Mouse (Mus musculus) lung, postnatal 36 days (tissue): Measurements from ENCODE around the gene Cux2.

ENCODE experiments used
- DNase-seq: peaks from one replicate; pipeline ENCODE4 v3.0.0; 2022; ENCODE audit warnings: mixed read lengths

Gene Cux2

DNA sequence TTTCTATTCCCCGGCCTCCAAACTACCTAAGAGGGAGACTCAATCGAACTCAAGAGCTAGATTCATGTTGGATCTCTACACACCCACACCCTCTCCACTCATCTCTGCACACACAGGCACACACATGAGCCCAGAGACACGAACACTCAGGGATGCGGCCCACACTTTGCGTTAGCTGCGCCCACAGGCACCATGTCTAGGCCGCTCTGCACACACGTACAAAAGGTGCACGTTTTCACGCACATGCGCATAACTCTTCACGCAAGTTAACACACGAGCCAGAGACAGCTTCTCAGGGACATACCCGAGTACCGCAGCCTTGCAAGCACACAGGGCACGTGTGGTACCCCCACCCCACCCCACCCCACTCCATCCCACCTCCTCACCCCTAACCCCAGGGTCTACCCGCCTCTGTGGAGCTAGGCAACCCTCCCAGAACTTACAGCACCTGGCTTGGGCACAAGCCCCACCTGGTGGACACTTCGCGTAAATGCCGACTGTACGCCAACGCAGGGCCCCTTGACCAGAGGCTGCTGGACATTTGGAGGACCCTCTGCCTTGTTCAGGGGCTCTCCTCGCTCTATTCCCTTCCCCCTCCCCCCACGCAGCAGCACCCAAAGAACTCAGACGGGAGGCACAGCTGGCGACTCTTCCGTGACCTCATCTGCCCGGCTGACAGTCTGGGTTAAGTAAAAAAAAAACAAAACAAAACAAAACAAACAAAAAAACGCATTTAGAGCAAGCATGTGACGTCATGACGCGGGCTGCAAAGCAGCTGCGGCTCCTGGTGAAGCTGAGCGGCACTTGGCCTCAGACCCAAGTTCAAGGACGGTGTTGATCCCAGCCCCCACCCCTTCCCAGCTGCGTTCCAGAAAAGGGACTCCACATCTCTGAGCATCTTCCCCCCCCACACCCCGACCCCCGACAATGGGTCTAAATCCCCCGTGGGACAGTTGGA lies 9.4 kb upstream of the Cux2 start:
- peak; percentile 65 for DNase-seq

DNA sequence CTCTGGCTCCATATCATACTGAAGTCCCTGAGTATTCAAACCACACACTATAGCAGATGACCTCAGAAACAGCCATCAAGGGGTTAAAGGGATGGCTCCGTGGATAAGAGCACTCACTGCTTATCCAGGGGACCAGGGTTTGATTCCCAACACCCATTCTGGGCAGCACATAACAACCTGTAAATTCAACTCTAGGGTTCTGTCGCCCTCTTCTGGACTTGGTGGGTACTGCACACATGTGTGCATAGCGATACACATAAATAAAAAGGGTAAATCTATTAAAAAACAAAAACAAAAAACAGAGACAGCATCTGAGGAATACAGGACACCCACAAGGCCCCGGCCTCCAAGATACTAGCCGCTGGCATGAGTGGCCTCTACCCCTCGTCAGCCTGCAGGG lies 7.7 kb upstream of the Cux2 start:
- DNase-seq: peak; percentile 27

DNA sequence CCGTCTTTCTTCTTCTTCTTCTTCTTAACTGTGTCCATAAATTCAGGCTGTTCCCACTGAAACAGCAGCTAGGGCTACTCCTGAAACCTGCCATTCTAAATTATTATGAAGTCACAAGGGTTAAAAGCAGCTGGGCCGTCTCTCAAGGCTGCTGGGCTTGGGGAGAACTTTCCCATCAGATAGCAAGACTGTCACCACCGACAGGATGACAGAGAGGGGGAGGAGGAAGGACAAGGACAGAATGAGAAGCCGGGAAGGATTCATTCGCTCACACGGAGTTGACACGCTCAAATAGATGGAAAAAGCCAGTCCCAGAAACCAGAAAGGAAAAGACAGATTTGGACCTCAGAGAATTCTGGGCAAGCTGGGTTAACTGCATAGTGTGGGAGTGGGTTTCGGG lies 6.7 kb upstream of the Cux2 start:
- no peak for DNase-seq

DNA sequence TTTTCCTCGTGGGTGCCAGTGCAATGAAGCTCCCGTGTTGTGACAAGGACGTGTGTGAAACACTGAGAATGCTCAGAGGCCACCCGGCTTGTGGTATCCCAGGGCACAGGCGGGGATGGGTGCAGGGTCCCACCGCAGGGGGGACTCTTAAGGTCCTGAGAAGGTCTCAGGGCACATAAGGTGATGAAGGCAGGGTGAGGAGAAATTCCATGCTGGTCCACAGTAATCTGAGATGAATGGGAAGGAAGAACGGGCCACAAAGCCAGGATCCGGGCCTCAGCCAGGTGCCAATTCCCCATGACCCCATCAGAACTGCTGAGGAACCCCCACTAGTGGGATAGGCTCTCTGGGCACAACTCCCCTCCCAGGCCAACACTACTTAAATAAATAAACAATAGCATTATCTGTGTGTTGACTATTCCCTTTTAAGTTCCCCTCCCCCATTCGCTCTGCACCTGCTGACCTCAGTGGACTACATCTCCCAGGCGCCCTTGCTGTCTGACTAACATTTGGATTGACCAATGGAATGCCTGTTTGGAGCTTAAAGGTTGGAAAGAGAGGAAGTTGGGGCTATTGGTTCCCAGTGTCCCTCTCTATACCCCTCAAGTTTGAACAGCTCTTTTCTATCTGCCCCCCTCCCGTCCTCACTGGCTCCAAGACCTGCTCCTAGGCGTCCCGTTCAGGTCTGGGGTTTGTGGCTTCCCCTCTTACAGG lies 4.4 kb upstream of the Cux2 start:
- peak; percentile 75 for DNase-seq

GRCm38 (mm10) chr5:122053587-122053986 lies 3.7 kb upstream of the Cux2 start:
- DNase-seq: no peak

DNA sequence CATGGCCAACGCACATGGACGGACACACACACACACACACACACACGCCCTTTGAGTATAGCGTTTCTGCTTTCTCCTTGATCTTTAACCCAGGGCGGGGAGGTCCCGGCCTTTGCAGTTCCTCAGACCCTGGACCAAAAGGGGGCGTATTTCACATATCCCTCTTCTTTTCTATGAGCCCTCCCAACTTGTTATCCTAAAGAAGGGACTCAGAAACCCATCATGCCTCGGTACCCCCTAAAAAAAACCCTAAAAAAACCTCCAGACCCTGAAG lies 867 bp upstream of the Cux2 start:
- no peak for DNase-seq

- DNase-seq: peak; percentile 27
These were observed 262 bp downstream of the Cux2 start for GRCm38 (mm10) chr5:122049664-122050016.

- no peak for DNase-seq
These were observed 927 bp downstream of the Cux2 start for GRCm38 (mm10) chr5:122048686-122049663.

DNA sequence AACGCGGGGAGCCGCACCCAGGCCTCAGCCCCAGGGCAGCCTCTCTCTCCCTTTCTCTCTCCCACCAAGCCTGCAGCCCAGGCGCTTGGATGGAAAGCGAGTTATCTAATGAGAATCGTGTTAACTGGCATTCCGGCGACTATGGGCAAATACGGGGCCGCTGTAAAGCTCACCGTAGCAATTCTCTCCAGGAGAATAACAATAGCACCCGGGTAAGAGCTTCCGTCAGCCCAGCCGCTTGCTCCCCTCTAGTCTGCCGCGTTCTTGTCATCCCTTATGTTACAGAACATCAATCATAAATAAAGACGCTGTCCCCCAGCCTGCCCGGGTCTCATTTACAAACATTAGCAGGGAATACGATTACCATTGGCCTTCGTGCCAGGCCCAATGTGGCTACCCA lies 1.6 kb downstream of the Cux2 start:
- DNase-seq: no peak

- DNase-seq: no peak
These were observed 2.1 kb downstream of the Cux2 start for GRCm38 (mm10) chr5:122047791-122048190.

DNA sequence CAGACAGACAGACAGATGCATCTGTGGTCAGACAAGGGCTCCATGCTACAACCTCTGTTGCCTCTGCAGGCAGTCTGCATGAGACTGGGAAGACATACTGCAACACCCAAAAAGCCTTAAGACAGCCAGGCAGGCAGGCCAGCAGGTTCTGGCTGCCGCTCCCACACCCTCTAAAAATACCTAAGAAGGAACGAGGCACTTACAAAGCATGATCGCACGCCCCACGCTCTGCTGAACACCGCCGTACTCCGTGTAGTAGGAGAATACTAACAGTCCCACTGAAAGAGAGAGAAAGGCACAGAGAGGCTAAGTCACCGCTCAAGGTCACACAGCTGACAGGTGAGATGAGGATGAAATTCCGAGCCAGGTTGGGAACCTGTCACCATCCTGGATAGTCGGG lies 6.3 kb downstream of the Cux2 start:
- DNase-seq: no peak

- DNase-seq: no peak
These were observed 14.6 kb downstream of the Cux2 start for GRCm38 (mm10) chr5:122035278-122035677.

DNA sequence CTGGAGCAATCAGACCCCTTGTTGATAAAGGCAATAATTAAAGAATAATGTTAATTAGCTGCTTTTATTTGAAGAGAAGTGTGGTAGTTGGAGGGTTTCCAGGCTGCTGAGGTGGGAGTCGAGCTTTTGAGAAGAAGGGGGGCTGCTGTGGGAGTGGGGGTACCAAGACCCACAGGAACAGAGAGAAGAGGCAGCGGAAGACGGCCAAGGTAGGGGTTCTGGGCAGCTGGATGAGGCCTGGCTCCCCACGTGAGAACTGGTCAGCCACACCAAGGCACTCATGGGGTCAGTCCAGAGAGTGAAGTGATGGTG lies 16.8 kb downstream of the Cux2 start:
- no peak for DNase-seq

DNA sequence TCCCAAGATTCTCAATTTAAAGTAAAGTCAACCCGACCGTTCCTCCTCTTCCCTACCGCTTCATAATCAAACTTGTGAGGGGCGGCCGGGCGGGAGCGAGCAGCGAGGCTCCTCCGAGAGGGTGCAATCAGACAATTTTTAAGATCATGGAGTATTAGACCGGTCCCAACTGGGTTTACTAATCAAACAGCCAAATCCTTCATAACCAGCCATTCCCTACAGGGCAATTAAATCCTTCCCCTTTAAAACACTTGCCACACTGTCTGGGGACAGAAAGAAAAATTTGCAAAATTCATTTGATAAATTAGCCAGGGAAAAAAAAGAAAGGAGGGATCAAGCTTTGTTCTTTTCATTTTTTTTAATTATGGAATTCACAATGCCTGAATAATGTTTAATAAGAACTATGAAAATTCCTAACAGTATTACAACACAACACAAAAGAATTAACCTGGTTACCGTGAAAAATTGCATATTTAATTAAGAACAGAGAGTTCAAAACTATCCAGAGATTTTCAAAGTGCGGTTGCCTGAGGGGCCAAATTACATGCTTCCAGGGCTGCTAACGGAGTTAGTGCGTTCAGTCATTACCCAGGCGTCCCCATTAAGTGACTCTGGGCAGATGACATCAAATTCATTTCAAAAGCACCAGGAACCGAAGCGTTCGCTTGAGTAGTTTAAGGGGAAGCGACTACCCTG lies 17.3 kb downstream of the Cux2 start:
- DNase-seq: no peak

DNA sequence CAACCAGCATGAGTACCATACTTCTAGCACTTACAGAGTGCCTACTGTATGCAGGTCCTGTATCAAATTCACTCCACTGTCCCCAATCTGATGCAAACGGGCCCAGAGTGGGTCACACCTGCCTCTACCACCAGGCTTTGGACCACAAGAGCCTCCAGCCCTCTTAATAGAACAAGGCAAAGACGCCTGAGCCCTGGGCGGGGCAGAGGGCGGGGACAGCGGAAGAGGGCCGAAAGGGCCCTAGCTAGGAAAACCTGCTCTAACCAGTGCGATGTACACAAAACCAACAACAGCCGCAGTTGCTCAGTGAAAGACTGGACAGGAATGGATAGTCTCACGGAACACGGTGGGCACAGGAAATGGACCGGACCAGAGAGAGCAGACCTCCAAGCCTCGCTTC lies 18.8 kb downstream of the Cux2 start:
- peak; percentile 62 for DNase-seq

- no peak for DNase-seq
These were observed 19.3 kb downstream of the Cux2 start for GRCm38 (mm10) chr5:122030640-122031039.

DNA sequence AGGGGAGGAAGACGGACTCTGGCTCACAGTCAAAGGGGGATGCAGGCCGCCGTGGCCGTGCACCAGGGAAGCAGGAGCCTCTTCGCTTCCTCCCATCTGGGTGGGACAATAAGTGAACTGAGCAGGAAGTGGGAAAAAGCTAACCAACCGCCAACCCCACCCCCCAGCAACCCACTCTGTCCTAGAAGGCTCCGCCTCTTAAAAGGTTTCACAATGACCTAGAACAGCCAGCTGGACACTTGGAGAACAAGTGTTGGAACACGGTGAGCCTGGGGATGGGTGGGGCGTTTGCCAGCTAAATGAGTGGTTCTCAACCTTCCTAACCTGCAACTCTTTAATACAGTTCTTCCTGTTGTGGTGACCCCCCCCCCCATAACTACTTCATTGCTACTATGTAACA lies 23.1 kb downstream of the Cux2 start:
- DNase-seq: peak; percentile 82

GRCm38 (mm10) chr5:122026284-122026683 lies 23.6 kb downstream of the Cux2 start:
- DNase-seq: peak; percentile 25

GRCm38 (mm10) chr5:122025117-122025516 lies 24.8 kb downstream of the Cux2 start:
- no peak for DNase-seq

- no peak for DNase-seq
These were observed 30.6 kb downstream of the Cux2 start for GRCm38 (mm10) chr5:122019288-122019687.

DNA sequence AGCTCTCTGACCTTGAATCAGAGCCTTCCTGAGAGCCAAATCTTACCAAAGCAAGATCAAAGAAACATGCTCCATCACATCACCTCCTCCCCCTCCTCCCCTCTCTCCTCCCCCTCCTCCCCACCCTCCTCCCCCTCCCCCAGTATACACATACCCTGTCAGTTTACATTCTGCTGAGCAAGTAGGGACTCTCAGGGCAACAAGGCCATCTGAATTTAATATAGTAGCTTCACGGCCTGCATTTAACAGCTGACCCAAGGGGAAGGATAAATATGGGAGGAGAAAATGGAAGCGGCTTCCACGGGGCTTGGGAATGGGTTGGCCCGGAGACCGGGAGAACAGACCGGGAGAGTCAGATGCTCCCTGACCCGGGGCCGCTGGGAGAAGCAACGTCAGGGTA lies 32.1 kb downstream of the Cux2 start:
- DNase-seq: no peak

DNA sequence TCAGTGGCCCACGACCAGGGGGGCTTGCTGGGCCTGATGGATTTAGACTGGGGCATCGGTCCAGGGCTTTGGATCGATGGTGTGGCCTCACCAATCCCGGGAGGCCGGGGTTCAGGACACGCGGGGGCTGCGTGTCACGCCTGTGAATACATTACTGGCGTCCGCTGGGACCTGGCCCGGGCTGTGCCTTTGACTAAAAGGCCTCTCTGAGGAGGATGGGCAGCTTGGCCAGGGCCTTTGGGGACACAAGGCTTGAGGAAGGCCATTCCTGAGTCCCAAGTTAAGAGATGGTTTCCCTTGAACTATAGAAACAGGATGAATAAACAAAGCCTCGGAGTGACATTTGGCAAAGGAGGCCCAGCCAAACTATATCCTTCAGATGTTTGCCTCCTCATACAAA lies 32.6 kb downstream of the Cux2 start:
- no peak for DNase-seq

DNA sequence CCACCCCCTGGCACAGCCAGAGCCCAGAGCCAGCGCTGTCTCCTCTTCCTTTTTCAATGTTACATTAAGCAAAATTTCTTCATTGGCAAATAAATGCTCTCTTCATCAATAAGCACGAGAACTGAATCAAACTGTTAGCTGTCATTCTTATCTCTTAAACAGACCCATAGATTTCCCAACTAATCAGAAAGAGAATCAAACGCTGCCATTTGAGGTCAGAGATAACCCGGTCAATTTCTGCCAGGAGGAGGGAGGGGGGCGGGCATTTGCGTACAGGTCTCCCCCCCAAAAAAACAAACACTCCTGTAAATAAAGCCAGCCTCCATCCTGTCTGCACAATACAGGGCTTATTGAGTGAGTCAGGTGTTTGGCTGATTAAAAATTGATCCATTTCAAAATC lies 33.2 kb downstream of the Cux2 start:
- no peak for DNase-seq
